In genomic region chr2:32589213-32589795, GRCm38 (mm10) we compare ENCODE assay signal across 8 mouse cellular contexts. TPM values are rescaled to one million over a fixed set of nuclear protein-coding genes. Genes with fewer than 3 reads are reported as not detected.
DNase-seq lines count a peak whose midpoint lies in the region; ATAC-seq and TF ChIP-seq lines count a peak whose summit lies in the region.

No protein-coding gene starts in this region.

- H3K4me1 ChIP-seq in kidney, postnatal 0 days (replicated peaks; ENCODE audit: insufficient read depth, low read length), result peaks cover 4% of the 10 kb centered on the region; the same call in 1 of the 2 replicates
- H3K4me1 ChIP-seq in kidney, embryonic 15.5 days, result peaks cover 44% of the 10 kb centered on the region
- peaks cover 36% of the 10 kb centered on the region for H3K4me1 ChIP-seq in heart, embryonic 15.5 days (replicated peaks)

- ATAC-seq in kidney, postnatal 0 days (replicated peaks; ENCODE audit: low FRiP score, low read depth), result no peak
- ATAC-seq in kidney, embryonic 15.5 days (replicated peaks; ENCODE audit: low FRiP score), result no peak
- no peak for ATAC-seq in heart, embryonic 15.5 days (replicated peaks; ENCODE audit: insufficient number of reproducible peaks, insufficient read depth, low FRiP score, low read depth)

- H3K36me3 ChIP-seq in kidney, postnatal 0 days (ENCODE audit: insufficient read depth, low read length), result no peaks in the 10 kb centered on the region
- peaks cover 5% of the 10 kb centered on the region for H3K36me3 ChIP-seq in kidney, embryonic 15.5 days
- H3K36me3 ChIP-seq in C2C12 (ENCODE audit: control insufficient read depth, insufficient read depth), result peaks cover 56% of the 10 kb centered on the region
- H3K36me3 ChIP-seq in heart, embryonic 15.5 days, result peaks cover 9% of the 10 kb centered on the region; the same call in 1 of the 2 replicates

- peak overlapping the region; percentile 16 for H3ac ChIP-seq in C2C12 (ENCODE audit: control insufficient read depth, insufficient read length, low read depth)

- no peak for DNase-seq in kidney, postnatal 0 days (ENCODE audit: low spot score)
- DNase-seq in brain, adult 2 months (ENCODE audit: low read depth, low spot score), result peak; percentile 97
- no peak for DNase-seq in embryo, embryonic 9.5 days (ENCODE audit: extremely low spot score)
- DNase-seq in thymus, postnatal 0 days (ENCODE audit: low spot score), result no peak
- DNase-seq in urinary bladder, adult 18-20 months (ENCODE audit: low spot score in 2 of 2), result no peak

- H3K79me2 ChIP-seq in C2C12 (ENCODE audit: control insufficient read depth, insufficient read depth), result peaks cover 71% of the 10 kb centered on the region

- WGBS in kidney, postnatal 0 days, result 61% methylated on average over 11 of the region's 11 CpGs
- 75% methylated on average over 11 of the region's 11 CpGs for WGBS in kidney, embryonic 15.5 days
- 25% methylated on average over 11 of the region's 11 CpGs for WGBS in heart, embryonic 15.5 days

- 0 out of 2 replicates have a peak overlapping the region, but pooled peaks have one; percentile 13 for H3K4me2 ChIP-seq in kidney, postnatal 0 days (ENCODE audit: low read length)
- no peak overlapping the region for H3K4me2 ChIP-seq in kidney, embryonic 15.5 days
- peak overlapping the region; percentile 74 for H3K4me2 ChIP-seq in heart, embryonic 15.5 days

- H3K27ac ChIP-seq in kidney, postnatal 0 days, result no peak overlapping the region
- no peak overlapping the region for H3K27ac ChIP-seq in kidney, embryonic 15.5 days
- peak overlapping the region; percentile 75 for H3K27ac ChIP-seq in heart, embryonic 15.5 days

- no peak overlapping the region for H3K9ac ChIP-seq in kidney, postnatal 0 days (ENCODE audit: low read depth, low read length)
- no peak overlapping the region for H3K9ac ChIP-seq in kidney, embryonic 15.5 days
- peak overlapping the region; percentile 27; the same call in 1 of the 2 replicates for H3K9ac ChIP-seq in heart, embryonic 15.5 days

- peaks cover 40% of the 10 kb centered on the region for H3K79me3 ChIP-seq in C2C12 (ENCODE audit: low read depth)

- H3K4me3 ChIP-seq in kidney, postnatal 0 days (replicated peaks; ENCODE audit: low read depth, low read length), result no peak overlapping the region
- H3K4me3 ChIP-seq in kidney, embryonic 15.5 days (replicated peaks), result no peak overlapping the region
- H3K4me3 ChIP-seq in C2C12 (ENCODE audit: insufficient read depth, poor library complexity, severe bottlenecking), result peak overlapping the region; percentile 71
- H3K4me3 ChIP-seq in heart, embryonic 15.5 days, result 0 out of 2 replicates have a peak overlapping the region, but pooled peaks have one; percentile 1

- no peaks in the 10 kb centered on the region for H3K9me3 ChIP-seq in kidney, postnatal 0 days (replicated peaks; ENCODE audit: low read length)
- H3K9me3 ChIP-seq in kidney, embryonic 15.5 days (replicated peaks), result no peaks in the 10 kb centered on the region
- H3K9me3 ChIP-seq in heart, embryonic 15.5 days (replicated peaks), result no peaks in the 10 kb centered on the region

- no peak for TF ChIP-seq CTCF in kidney, postnatal 0 days (IDR thresholded peaks at IDR 0.05; ENCODE audit: low read depth)
- TF ChIP-seq CTCF in C2C12 (IDR thresholded peaks at IDR 0.05; ENCODE audit: control insufficient read depth, insufficient read depth, insufficient read length), result no peak

- H3K27me3 ChIP-seq in kidney, postnatal 0 days (ENCODE audit: insufficient read depth, low read length), result no peaks in the 10 kb centered on the region
- no peaks in the 10 kb centered on the region for H3K27me3 ChIP-seq in kidney, embryonic 15.5 days
- H3K27me3 ChIP-seq in C2C12 (ENCODE audit: control insufficient read depth, insufficient read depth, insufficient read length), result no peaks in the 10 kb centered on the region
- no peaks in the 10 kb centered on the region for H3K27me3 ChIP-seq in heart, embryonic 15.5 days

TF ChIP-seq in C2C12, 6 proteins besides CTCF, POLR2A, EP300 and RAD21:
- no peak for TF ChIP-seq FOSL1 (IDR thresholded peaks at IDR 0.05; ENCODE audit: insufficient read depth, low read length, poor library complexity, severe bottlenecking)
- TF ChIP-seq USF1 (IDR thresholded peaks at IDR 0.05; ENCODE audit: low read depth), result peak; percentile 75
- TF ChIP-seq MAX (IDR thresholded peaks at IDR 0.05), result peak; percentile 71
- no peak for TF ChIP-seq MYOD1 (IDR thresholded peaks at IDR 0.05; ENCODE audit: control insufficient read depth, insufficient read length, low read depth)
- TF ChIP-seq CEBPB (IDR thresholded peaks at IDR 0.05; ENCODE audit: low read depth), result no peak
- TF ChIP-seq MYOG (IDR thresholded peaks at IDR 0.05; ENCODE audit: control insufficient read depth, extremely low read depth, insufficient read length), result no peak

RNA-seq across cellular contexts. Expression of gene St6galnac4, which starts 2.4 kb away (rescaled TPM):
- 15.8 and 18.1 TPM in 2 replicates for polyA plus RNA-seq in kidney, postnatal 0 days (2015; fragmentation: Nextera tagmentation; extraction: Ambion mirVana)
- 22.3 and 23.2 TPM in 2 replicates for polyA plus RNA-seq in kidney, embryonic 15.5 days (2015; fragmentation: Nextera tagmentation; extraction: Ambion mirVana)
- 82.3 TPM for polyA plus RNA-seq in C2C12 (2012; fragmentation: generic; extraction: Trizol)
- polyA plus RNA-seq in heart, embryonic 15.5 days (2015; fragmentation: Nextera tagmentation; extraction: Ambion mirVana), result 33.5 and 38.7 TPM in 2 replicates
- polyA plus RNA-seq in thymus, postnatal 0 days (2015; fragmentation: Nextera tagmentation; extraction: Ambion mirVana), result 24.3 and 25.3 TPM in 2 replicates

RNA-seq across cellular contexts. Expression of gene St6galnac6, which starts 10.2 kb away (rescaled TPM):
- polyA plus RNA-seq in kidney, postnatal 0 days (2015; fragmentation: Nextera tagmentation; extraction: Ambion mirVana), result 13.7 and 15.3 TPM in 2 replicates
- polyA plus RNA-seq in kidney, embryonic 15.5 days (2015; fragmentation: Nextera tagmentation; extraction: Ambion mirVana), result 17.0 and 17.6 TPM in 2 replicates
- polyA plus RNA-seq in C2C12 (2012; fragmentation: generic; extraction: Trizol), result 59.1 TPM
- polyA plus RNA-seq in heart, embryonic 15.5 days (2015; fragmentation: Nextera tagmentation; extraction: Ambion mirVana), result 28.5 and 29.0 TPM in 2 replicates
- 5.5 and 5.7 TPM in 2 replicates for polyA plus RNA-seq in thymus, postnatal 0 days (2015; fragmentation: Nextera tagmentation; extraction: Ambion mirVana)

RNA-seq across cellular contexts. Expression of gene 9430097D07Rik, which starts 13.8 kb away (rescaled TPM):
- 0.08 TPM in 1 of 2 replicates, not detected in the other for polyA plus RNA-seq in kidney, postnatal 0 days (2015; fragmentation: Nextera tagmentation; extraction: Ambion mirVana)
- 0.10 and 0.17 TPM in 2 replicates for polyA plus RNA-seq in kidney, embryonic 15.5 days (2015; fragmentation: Nextera tagmentation; extraction: Ambion mirVana)
- polyA plus RNA-seq in C2C12 (2012; fragmentation: generic; extraction: Trizol), result 0.04 TPM
- polyA plus RNA-seq in heart, embryonic 15.5 days (2015; fragmentation: Nextera tagmentation; extraction: Ambion mirVana), result 0.08 TPM in 1 of 2 replicates, not detected in the other
- polyA plus RNA-seq in thymus, postnatal 0 days (2015; fragmentation: Nextera tagmentation; extraction: Ambion mirVana), result 0.08 TPM in 1 of 2 replicates, not detected in the other

RNA-seq across cellular contexts. Expression of gene Pip5kl1, which starts 14.7 kb away (rescaled TPM):
- 0.42 and 0.61 TPM in 2 replicates for polyA plus RNA-seq in kidney, postnatal 0 days (2015; fragmentation: Nextera tagmentation; extraction: Ambion mirVana)
- polyA plus RNA-seq in kidney, embryonic 15.5 days (2015; fragmentation: Nextera tagmentation; extraction: Ambion mirVana), result 2.0 and 2.7 TPM in 2 replicates
- polyA plus RNA-seq in C2C12 (2012; fragmentation: generic; extraction: Trizol), result 0.05 TPM
- 0.23 TPM in 1 of 2 replicates, not detected in the other for polyA plus RNA-seq in heart, embryonic 15.5 days (2015; fragmentation: Nextera tagmentation; extraction: Ambion mirVana)
- polyA plus RNA-seq in thymus, postnatal 0 days (2015; fragmentation: Nextera tagmentation; extraction: Ambion mirVana), result 0.28 and 0.31 TPM in 2 replicates

RNA-seq across cellular contexts. Expression of gene Dpm2, which starts 18.6 kb away (rescaled TPM):
- 105 and 110 TPM in 2 replicates for polyA plus RNA-seq in kidney, postnatal 0 days (2015; fragmentation: Nextera tagmentation; extraction: Ambion mirVana)
- polyA plus RNA-seq in kidney, embryonic 15.5 days (2015; fragmentation: Nextera tagmentation; extraction: Ambion mirVana), result 103 and 107 TPM in 2 replicates
- polyA plus RNA-seq in C2C12 (2012; fragmentation: generic; extraction: Trizol), result 73.7 TPM
- polyA plus RNA-seq in heart, embryonic 15.5 days (2015; fragmentation: Nextera tagmentation; extraction: Ambion mirVana), result 62.0 and 71.0 TPM in 2 replicates
- 126 and 129 TPM in 2 replicates for polyA plus RNA-seq in thymus, postnatal 0 days (2015; fragmentation: Nextera tagmentation; extraction: Ambion mirVana)

Comparison
In these comparisons a context has a peak if more than half of its experiments do, and no peak if none do; other contexts are left out.
1. H3K4me3 ChIP-seq: peak in C2C12 (single experiment) and heart, embryonic 15.5 days (single experiment); none in kidney, postnatal 0 days (single experiment) and kidney, embryonic 15.5 days (single experiment).